11 mouse cellular contexts compared by ENCODE assay signal in genomic region chr5:148292862-148293261, GRCm38 (mm10).
"Had no signal": no experiment of that assay in that cellular context is flagged by ENCODE, and none has a peak within 500 bp of the region (broad histone marks: within the 10 kb centered on the region; RNA-seq: fewer than 3 reads in every experiment).

No protein-coding gene starts in this region.

- H3K36me3 ChIP-seq: limb, embryonic 10.5 days had no signal

- H3K4me3 ChIP-seq: layer of hippocampus, adult 2 months; limb, embryonic 10.5 days; midbrain, embryonic 15.5 days had no signal

- H3K9ac ChIP-seq: liver, postnatal 0 days; midbrain, embryonic 15.5 days had no signal

- ATAC-seq: inflammation-experienced regulatory T-cells, adult 6 months; intestine, postnatal 0 days; liver, postnatal 0 days; midbrain, embryonic 15.5 days had no signal

- DNase-seq: kidney, adult 8-10 months had no signal

- H3K9me3 ChIP-seq: limb, embryonic 10.5 days; midbrain, embryonic 15.5 days had no signal

- H3K27ac ChIP-seq: layer of hippocampus, adult 2 months; limb, embryonic 10.5 days; midbrain, embryonic 15.5 days; stomach, postnatal 0 days had no signal

- H3K4me1 ChIP-seq: limb, embryonic 10.5 days; megakaryocyte, embryonic 14.5 days; midbrain, embryonic 15.5 days had no signal

- H3K4me2 ChIP-seq: liver, embryonic 11.5 days; midbrain, embryonic 11.5 days; midbrain, embryonic 15.5 days had no signal

- H3K27me3 ChIP-seq: megakaryocyte, embryonic 14.5 days; midbrain, embryonic 15.5 days had no signal
